Mouse (Mus musculus): ENCODE data around the gene Myl6. TPM values are rescaled to one million over a fixed set of nuclear protein-coding genes. Genes with fewer than 3 reads are reported as not detected.
A peak's percentile ranks its signal among the peaks of the same experiment; 100 is the strongest.

The Myl6 gene
- polyA plus RNA-seq, 2 experiments = 506 to 654 TPM

GRCm38 (mm10) chr10:128451014-128451413, 42.9 kb downstream of the Myl6 start:
- TF ChIP-seq EP300 (IDR thresholded peaks at IDR 0.05; ENCODE audit: low read depth) (no peak), CTCF (IDR thresholded peaks at IDR 0.05; ENCODE audit: low read depth) (no peak)
- no peaks in the 10 kb centered on the region for H3K27me3 ChIP-seq (ENCODE audit: control insufficient read depth, insufficient read depth, low read length)
- H3K4me1 ChIP-seq (replicated peaks; ENCODE audit: control insufficient read depth in 2 of 2, insufficient read depth in 2 of 2, low read length in 1 of 2) = peaks cover 0 to 5% of the 10 kb centered on the region in 2 experiments; a peak in 1 of 4 replicates
- no peak overlapping the region for H3K4me2 ChIP-seq (ENCODE audit: low read depth)
- WGBS (ENCODE audit: insufficient replicate concordance) = 64% methylated on average over 6 of the region's 6 CpGs
- H3K9ac ChIP-seq (replicated peaks) = no peak overlapping the region
- no peaks in the 10 kb centered on the region for H3K9me3 ChIP-seq (ENCODE audit: control insufficient read depth, low read length)
- DNase-seq (ENCODE audit: low read depth in 3 of 3, low spot score in 3 of 3) (no peak), ATAC-seq (ENCODE audit: insufficient read depth) (no peak)
- no peak overlapping the region for H3K27ac ChIP-seq
- no peak overlapping the region for H3K4me3 ChIP-seq (ENCODE audit: insufficient read depth in 1 of 2, low read depth in 2 of 2, low read length in 2 of 2)
- H3K36me3 ChIP-seq (replicated peaks; ENCODE audit: control insufficient read depth, insufficient read depth, low read depth) = no peaks in the 10 kb centered on the region

DNA sequence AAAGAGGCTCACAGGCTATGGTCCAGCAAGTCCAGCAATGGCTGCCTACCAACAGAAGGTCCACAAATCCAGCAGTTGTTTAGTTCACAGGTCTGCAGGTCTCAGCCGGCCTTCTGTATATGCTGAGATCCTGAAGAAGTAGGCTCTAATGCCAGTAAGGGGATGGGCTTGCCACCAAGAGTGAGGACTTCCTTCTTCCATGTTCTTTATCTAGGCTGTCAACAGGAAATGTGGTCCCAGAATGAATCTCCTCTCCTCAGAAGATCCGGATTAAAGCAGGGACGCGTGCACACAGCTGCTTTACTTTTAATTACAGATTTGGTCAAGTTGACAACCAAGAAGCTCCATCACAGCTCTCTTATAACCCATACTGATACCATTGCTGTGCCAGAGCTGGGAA, 48.5 kb downstream of the Myl6 start:
- 19% methylated on average over 4 of the region's 4 CpGs for WGBS (ENCODE audit: insufficient replicate concordance)
- Histone ChIP-seq H3K9me3 (ENCODE audit: control insufficient read depth, low read length) (no peaks in the 10 kb centered on the region), H3K4me1 (replicated peaks; ENCODE audit: control insufficient read depth in 2 of 2, insufficient read depth in 2 of 2, low read length in 1 of 2) (no peaks in the 10 kb centered on the region), H3K9ac (replicated peaks) (no peak overlapping the region), H3K4me3 (ENCODE audit: insufficient read depth in 1 of 2, low read depth in 2 of 2, low read length in 2 of 2) (no peak overlapping the region), H3K4me2 (ENCODE audit: low read depth) (no peak overlapping the region), H3K36me3 (replicated peaks; ENCODE audit: control insufficient read depth, insufficient read depth, low read depth) (no peaks in the 10 kb centered on the region), H3K27ac (no peak overlapping the region), H3K27me3 (ENCODE audit: control insufficient read depth, insufficient read depth, low read length) (no peaks in the 10 kb centered on the region)
- DNase-seq (ENCODE audit: low read depth in 3 of 3, low spot score in 3 of 3) (no peak), ATAC-seq (ENCODE audit: insufficient read depth) (no peak)
- TF ChIP-seq EP300 (IDR thresholded peaks at IDR 0.05; ENCODE audit: low read depth) = no peak

GRCm38 (mm10) chr10:128444354-128444753, 49.6 kb downstream of the Myl6 start:
- Histone ChIP-seq H3K9ac (replicated peaks) (no peak overlapping the region), H3K27me3 (ENCODE audit: control insufficient read depth, insufficient read depth, low read length) (no peaks in the 10 kb centered on the region), H3K36me3 (replicated peaks; ENCODE audit: control insufficient read depth, insufficient read depth, low read depth) (no peaks in the 10 kb centered on the region), H3K4me2 (ENCODE audit: low read depth) (no peak overlapping the region), H3K4me1 (replicated peaks; ENCODE audit: control insufficient read depth in 2 of 2, insufficient read depth in 2 of 2, low read length in 1 of 2) (no peaks in the 10 kb centered on the region), H3K9me3 (ENCODE audit: control insufficient read depth, low read length) (no peaks in the 10 kb centered on the region), H3K27ac (no peak overlapping the region), H3K4me3 (ENCODE audit: insufficient read depth in 1 of 2, low read depth in 2 of 2, low read length in 2 of 2) (no peak overlapping the region)
- ATAC-seq (ENCODE audit: insufficient read depth) (no peak), DNase-seq (ENCODE audit: low read depth in 3 of 3, low spot score in 3 of 3) (no peak)
- TF ChIP-seq CTCF (IDR thresholded peaks at IDR 0.05; ENCODE audit: low read depth) = no peak
- TF ChIP-seq EP300 (IDR thresholded peaks at IDR 0.05; ENCODE audit: low read depth) = no peak
- WGBS (ENCODE audit: insufficient replicate concordance) = 49% methylated on average over 6 of the region's 6 CpGs

- Histone ChIP-seq H3K4me1 (replicated peaks; ENCODE audit: control insufficient read depth in 2 of 2, insufficient read depth in 2 of 2, low read length in 1 of 2) (no peaks in the 10 kb centered on the region), H3K9me3 (ENCODE audit: control insufficient read depth, low read length) (no peaks in the 10 kb centered on the region), H3K27me3 (ENCODE audit: control insufficient read depth, insufficient read depth, low read length) (no peaks in the 10 kb centered on the region), H3K27ac (no peak overlapping the region), H3K9ac (replicated peaks) (no peak overlapping the region), H3K4me2 (ENCODE audit: low read depth) (no peak overlapping the region), H3K36me3 (replicated peaks; ENCODE audit: control insufficient read depth, insufficient read depth, low read depth) (no peaks in the 10 kb centered on the region), H3K4me3 (ENCODE audit: insufficient read depth in 1 of 2, low read depth in 2 of 2, low read length in 2 of 2) (no peak overlapping the region)
- no peak for TF ChIP-seq CTCF (IDR thresholded peaks at IDR 0.05; ENCODE audit: low read depth)
- no peak for TF ChIP-seq EP300 (IDR thresholded peaks at IDR 0.05; ENCODE audit: low read depth)
- WGBS (ENCODE audit: insufficient replicate concordance) = 82% methylated on average over 1 of the region's 1 CpGs
- ATAC-seq (ENCODE audit: insufficient read depth) (no peak), DNase-seq (ENCODE audit: low read depth in 3 of 3, low spot score in 3 of 3) (no peak)
These were observed 51.2 kb downstream of the Myl6 start for GRCm38 (mm10) chr10:128442718-128443117.

DNA sequence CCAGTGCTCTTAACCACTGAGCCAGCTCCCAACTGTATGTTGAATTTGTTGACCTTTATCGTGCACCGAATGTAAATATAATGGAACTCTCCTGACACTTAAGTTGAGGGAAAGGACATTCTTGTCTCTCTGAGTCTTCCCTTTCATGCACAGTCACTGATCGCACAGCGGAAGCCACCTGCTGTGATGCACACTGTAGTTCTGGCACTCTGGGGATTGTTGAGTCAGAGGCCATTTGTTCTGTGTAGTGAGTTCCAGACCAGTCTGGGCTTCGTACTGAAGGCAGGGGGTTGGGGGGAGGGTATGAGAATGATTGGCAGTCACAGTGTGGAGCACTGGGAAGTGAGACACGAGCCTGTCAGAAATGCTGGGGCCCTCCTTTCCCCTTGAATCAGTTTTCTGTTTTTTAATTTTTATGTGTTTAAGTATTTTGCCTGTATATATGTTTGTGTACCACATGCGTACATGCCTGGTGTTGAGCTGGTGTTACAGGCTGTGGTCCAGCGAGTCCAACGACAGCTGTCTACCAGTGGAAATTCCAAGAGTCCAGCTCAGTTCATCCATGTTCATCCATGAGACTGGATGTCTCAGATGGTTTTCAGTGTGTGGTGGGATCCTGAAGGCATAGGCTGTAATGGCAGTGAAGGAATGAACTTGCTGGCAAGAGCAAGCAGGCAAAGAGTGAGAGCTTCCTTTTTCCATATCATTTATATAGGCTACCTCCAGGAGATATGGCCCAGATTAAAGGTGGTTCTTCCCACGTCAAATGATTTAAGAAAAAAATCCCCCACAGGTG, 52.4 kb downstream of the Myl6 start:
- DNase-seq (ENCODE audit: low read depth in 3 of 3, low spot score in 3 of 3) (peak in 2 of 3 experiments; percentile 36 to 52), ATAC-seq (ENCODE audit: insufficient read depth) (no peak)
- no peaks in the 10 kb centered on the region for H3K4me1 ChIP-seq (replicated peaks; ENCODE audit: control insufficient read depth in 2 of 2, insufficient read depth in 2 of 2, low read length in 1 of 2)

More for the DNA sequence above, 52.4 kb downstream of the Myl6 start:
- TF ChIP-seq CTCF (IDR thresholded peaks at IDR 0.05; ENCODE audit: low read depth) (no peak), EP300 (IDR thresholded peaks at IDR 0.05; ENCODE audit: low read depth) (no peak)
- Histone ChIP-seq H3K9me3 (ENCODE audit: control insufficient read depth, low read length) (no peaks in the 10 kb centered on the region), H3K27ac (no peak overlapping the region), H3K4me3 (ENCODE audit: insufficient read depth in 1 of 2, low read depth in 2 of 2, low read length in 2 of 2) (no peak overlapping the region), H3K9ac (replicated peaks) (no peak overlapping the region), H3K27me3 (ENCODE audit: control insufficient read depth, insufficient read depth, low read length) (no peaks in the 10 kb centered on the region), H3K4me2 (ENCODE audit: low read depth) (no peak overlapping the region), H3K36me3 (replicated peaks; ENCODE audit: control insufficient read depth, insufficient read depth, low read depth) (peaks cover 9% of the 10 kb centered on the region)
- WGBS (ENCODE audit: insufficient replicate concordance) = 76% methylated on average over 10 of the region's 10 CpGs

Small RNA genes within 50 kb of the gene (microRNA-seq; reads per million reads assigned to microRNA genes)
- gene Mir6916 (not detected), gene Mir8105 (2.5 reads per million)

Other genes with a start within 250 kb of the Myl6 start
- gene Apon, start 240.0 kb downstream of the Myl6 start, polyA plus RNA-seq (2012; rRNA removed) = 0.73 and 1.1 TPM in 2 replicates
- gene Apon, start 240.0 kb downstream of the Myl6 start, polyA plus RNA-seq (2014; fragmentation: Nextera tagmentation; extraction: Ambion mirVana) = 0.52 and 0.58 TPM in 2 replicates
- 54.1 and 61.3 TPM in 2 replicates for gene Apof, start 225.5 kb downstream of the Myl6 start, polyA plus RNA-seq (2012; rRNA removed)
- 73.7 and 74.1 TPM in 2 replicates for gene Apof, start 225.5 kb downstream of the Myl6 start, polyA plus RNA-seq (2014; fragmentation: Nextera tagmentation; extraction: Ambion mirVana)
- gene Stat2, start 223.6 kb downstream of the Myl6 start, polyA plus RNA-seq (2012; rRNA removed) = 5.9 and 6.4 TPM in 2 replicates
- 4.2 and 5.4 TPM in 2 replicates for gene Stat2, start 223.6 kb downstream of the Myl6 start, polyA plus RNA-seq (2014; fragmentation: Nextera tagmentation; extraction: Ambion mirVana)
- 0.06 and 0.08 TPM in 2 replicates for gene Il23a, start 195.4 kb downstream of the Myl6 start, polyA plus RNA-seq (2012; rRNA removed)
- not detected in 2 replicates for gene Il23a, start 195.4 kb downstream of the Myl6 start, polyA plus RNA-seq (2014; fragmentation: Nextera tagmentation; extraction: Ambion mirVana)
- gene Pan2, start 190.8 kb downstream of the Myl6 start, polyA plus RNA-seq (2012; rRNA removed) = 11.5 and 13.3 TPM in 2 replicates
- gene Pan2, start 190.8 kb downstream of the Myl6 start, polyA plus RNA-seq (2014; fragmentation: Nextera tagmentation; extraction: Ambion mirVana) = 10.1 and 11.5 TPM in 2 replicates
- 23.8 and 38.8 TPM in 2 replicates for gene Cnpy2, start 171.7 kb downstream of the Myl6 start, polyA plus RNA-seq (2012; rRNA removed)
- gene Cnpy2, start 171.7 kb downstream of the Myl6 start, polyA plus RNA-seq (2014; fragmentation: Nextera tagmentation; extraction: Ambion mirVana) = 92.7 and 98.3 TPM in 2 replicates
- gene Cs, start 156.4 kb downstream of the Myl6 start, polyA plus RNA-seq (2012; rRNA removed) = 71.6 and 80.5 TPM in 2 replicates
- gene Cs, start 156.4 kb downstream of the Myl6 start, polyA plus RNA-seq (2014; fragmentation: Nextera tagmentation; extraction: Ambion mirVana) = 117 and 126 TPM in 2 replicates
- 6.5 and 7.7 TPM in 2 replicates for gene Coq10a, start 125.1 kb downstream of the Myl6 start, polyA plus RNA-seq (2012; rRNA removed)
- 4.7 and 5.0 TPM in 2 replicates for gene Coq10a, start 125.1 kb downstream of the Myl6 start, polyA plus RNA-seq (2014; fragmentation: Nextera tagmentation; extraction: Ambion mirVana)
- 7.4 and 7.7 TPM in 2 replicates for gene Ankrd52, start 117.0 kb downstream of the Myl6 start, polyA plus RNA-seq (2012; rRNA removed)
- 4.3 and 5.5 TPM in 2 replicates for gene Ankrd52, start 117.0 kb downstream of the Myl6 start, polyA plus RNA-seq (2014; fragmentation: Nextera tagmentation; extraction: Ambion mirVana)
- gene Slc39a5, start 92.9 kb downstream of the Myl6 start, polyA plus RNA-seq (2012; rRNA removed) = 33.0 and 40.8 TPM in 2 replicates
- gene Slc39a5, start 92.9 kb downstream of the Myl6 start, polyA plus RNA-seq (2014; fragmentation: Nextera tagmentation; extraction: Ambion mirVana) = 37.6 and 40.7 TPM in 2 replicates
- 24.2 and 25.4 TPM in 2 replicates for gene Nabp2, start 82.7 kb downstream of the Myl6 start, polyA plus RNA-seq (2012; rRNA removed)
- gene Nabp2, start 82.7 kb downstream of the Myl6 start, polyA plus RNA-seq (2014; fragmentation: Nextera tagmentation; extraction: Ambion mirVana) = 45.4 and 48.7 TPM in 2 replicates
- 5.0 and 5.9 TPM in 2 replicates for gene Rnf41, start 82.5 kb downstream of the Myl6 start, polyA plus RNA-seq (2012; rRNA removed)
- gene Rnf41, start 82.5 kb downstream of the Myl6 start, polyA plus RNA-seq (2014; fragmentation: Nextera tagmentation; extraction: Ambion mirVana) = 4.8 and 6.2 TPM in 2 replicates
- 23.2 and 29.8 TPM in 2 replicates for gene Smarcc2, start 34.9 kb downstream of the Myl6 start, polyA plus RNA-seq (2012; rRNA removed)
- 27.7 and 32.8 TPM in 2 replicates for gene Smarcc2, start 34.9 kb downstream of the Myl6 start, polyA plus RNA-seq (2014; fragmentation: Nextera tagmentation; extraction: Ambion mirVana)
- 1.2 and 1.5 TPM in 2 replicates for gene Myl6b, start 4.5 kb upstream of the Myl6 start, polyA plus RNA-seq (2012; rRNA removed)
- gene Myl6b, start 4.5 kb upstream of the Myl6 start, polyA plus RNA-seq (2014; fragmentation: Nextera tagmentation; extraction: Ambion mirVana) = 0.72 and 1.3 TPM in 2 replicates
- gene Esyt1, start 31.7 kb upstream of the Myl6 start, polyA plus RNA-seq (2012; rRNA removed) = 9.4 and 10.3 TPM in 2 replicates
- 7.0 and 7.8 TPM in 2 replicates for gene Esyt1, start 31.7 kb upstream of the Myl6 start, polyA plus RNA-seq (2014; fragmentation: Nextera tagmentation; extraction: Ambion mirVana)
- gene Zc3h10, start 53.6 kb upstream of the Myl6 start, polyA plus RNA-seq (2012; rRNA removed) = 3.3 and 4.0 TPM in 2 replicates
- gene Zc3h10, start 53.6 kb upstream of the Myl6 start, polyA plus RNA-seq (2014; fragmentation: Nextera tagmentation; extraction: Ambion mirVana) = 4.3 and 5.3 TPM in 2 replicates
- gene Rpl41, start 55.2 kb upstream of the Myl6 start, polyA plus RNA-seq (2012; rRNA removed) = 1,053 and 2,546 TPM in 2 replicates
- 3,181 and 3,454 TPM in 2 replicates for gene Rpl41, start 55.2 kb upstream of the Myl6 start, polyA plus RNA-seq (2014; fragmentation: Nextera tagmentation; extraction: Ambion mirVana)
- gene Pa2g4, start 71.8 kb upstream of the Myl6 start, polyA plus RNA-seq (2012; rRNA removed) = 57.6 and 113 TPM in 2 replicates
- 163 and 172 TPM in 2 replicates for gene Pa2g4, start 71.8 kb upstream of the Myl6 start, polyA plus RNA-seq (2014; fragmentation: Nextera tagmentation; extraction: Ambion mirVana)
- 1.3 and 1.4 TPM in 2 replicates for gene Erbb3, start 95.5 kb upstream of the Myl6 start, polyA plus RNA-seq (2012; rRNA removed)
- 1.1 and 1.5 TPM in 2 replicates for gene Erbb3, start 95.5 kb upstream of the Myl6 start, polyA plus RNA-seq (2014; fragmentation: Nextera tagmentation; extraction: Ambion mirVana)
- gene Rps26, start 132.6 kb upstream of the Myl6 start, polyA plus RNA-seq (2012; rRNA removed) = 867 and 921 TPM in 2 replicates
- gene Rps26, start 132.6 kb upstream of the Myl6 start, polyA plus RNA-seq (2014; fragmentation: Nextera tagmentation; extraction: Ambion mirVana) = 643 and 646 TPM in 2 replicates
- gene Ikzf4, start 151.8 kb upstream of the Myl6 start, polyA plus RNA-seq (2012; rRNA removed) = 0.13 and 0.18 TPM in 2 replicates
- gene Ikzf4, start 151.8 kb upstream of the Myl6 start, polyA plus RNA-seq (2014; fragmentation: Nextera tagmentation; extraction: Ambion mirVana) = 0.05 TPM in 1 of 2 replicates, not detected in the other
- 8.1 and 8.6 TPM in 2 replicates for gene Suox, start 179.9 kb upstream of the Myl6 start, polyA plus RNA-seq (2012; rRNA removed)
- gene Suox, start 179.9 kb upstream of the Myl6 start, polyA plus RNA-seq (2014; fragmentation: Nextera tagmentation; extraction: Ambion mirVana) = 7.6 and 9.9 TPM in 2 replicates
- gene Rab5b, start 202.1 kb upstream of the Myl6 start, polyA plus RNA-seq (2012; rRNA removed) = 17.8 and 19.3 TPM in 2 replicates
- 24.5 and 26.2 TPM in 2 replicates for gene Rab5b, start 202.1 kb upstream of the Myl6 start, polyA plus RNA-seq (2014; fragmentation: Nextera tagmentation; extraction: Ambion mirVana)
- 0.27 and 0.31 TPM in 2 replicates for gene Pmel, start 210.1 kb upstream of the Myl6 start, polyA plus RNA-seq (2012; rRNA removed)
- 0.20 and 0.50 TPM in 2 replicates for gene Pmel, start 210.1 kb upstream of the Myl6 start, polyA plus RNA-seq (2014; fragmentation: Nextera tagmentation; extraction: Ambion mirVana)
- gene Cdk2, start 210.9 kb upstream of the Myl6 start, polyA plus RNA-seq (2012; rRNA removed) = 38.8 and 40.7 TPM in 2 replicates
- 51.8 and 56.6 TPM in 2 replicates for gene Cdk2, start 210.9 kb upstream of the Myl6 start, polyA plus RNA-seq (2014; fragmentation: Nextera tagmentation; extraction: Ambion mirVana)

Measured in liver, embryonic 14.5 days (tissue).